Mouse (Mus musculus): ENCODE measurements at regions not wholly inside any gene's neighbourhood (a gene's known extent, or its start where the extent isn't known, plus 50 kb on each side); places are given as distances from the start of the nearest gene placed in this dataset.

- no peak for ATAC-seq (ENCODE audit: insufficient read depth, low FRiP score, low read depth)
- 72% methylated on average over 2 of the region's 2 CpGs for WGBS
- no peaks in the 10 kb centered on the region for H3K9me3 ChIP-seq
- no peaks in the 10 kb centered on the region for H3K36me3 ChIP-seq
- H3K27ac ChIP-seq: no peak overlapping the region
- no peaks in the 10 kb centered on the region for H3K27me3 ChIP-seq (replicated peaks)
- no peak overlapping the region for H3K4me3 ChIP-seq (replicated peaks)
- H3K9ac ChIP-seq: no peak overlapping the region
- H3K4me1 ChIP-seq: no peaks in the 10 kb centered on the region
- H3K4me2 ChIP-seq: no peak overlapping the region
Measured at GRCm38 (mm10) chr15:41920270-41920669, 1786.1 kb downstream of the 9330182O14Rik start.

- 50% methylated on average over 2 of the region's 2 CpGs for WGBS
- Histone ChIP-seq H3K4me2 (no peak overlapping the region), H3K9me3 (no peaks in the 10 kb centered on the region), H3K27ac (no peak overlapping the region), H3K9ac (no peak overlapping the region), H3K4me1 (no peaks in the 10 kb centered on the region), H3K4me3 (replicated peaks) (no peak overlapping the region), H3K36me3 (no peaks in the 10 kb centered on the region), H3K27me3 (replicated peaks) (no peaks in the 10 kb centered on the region)
- ATAC-seq (ENCODE audit: insufficient read depth, low FRiP score, low read depth): no peak
Measured at GRCm38 (mm10) chr15:41936697-41937096, 1802.5 kb downstream of the 9330182O14Rik start.

- Histone ChIP-seq H3K4me3 (replicated peaks) (no peak overlapping the region), H3K36me3 (no peaks in the 10 kb centered on the region), H3K4me2 (no peak overlapping the region), H3K27me3 (replicated peaks) (no peaks in the 10 kb centered on the region), H3K9me3 (no peaks in the 10 kb centered on the region), H3K4me1 (no peaks in the 10 kb centered on the region), H3K9ac (no peak overlapping the region), H3K27ac (no peak overlapping the region)
- no peak for ATAC-seq (ENCODE audit: insufficient read depth, low FRiP score, low read depth)
- 76% methylated on average over 2 of the region's 2 CpGs for WGBS
Measured at GRCm38 (mm10) chr15:41945226-41945625, 1811.1 kb downstream of the 9330182O14Rik start.

- Histone ChIP-seq H3K27ac (no peak overlapping the region), H3K9ac (no peak overlapping the region), H3K4me2 (no peak overlapping the region), H3K4me1 (no peaks in the 10 kb centered on the region), H3K4me3 (replicated peaks) (no peak overlapping the region), H3K9me3 (no peaks in the 10 kb centered on the region), H3K36me3 (no peaks in the 10 kb centered on the region), H3K27me3 (replicated peaks) (no peaks in the 10 kb centered on the region)
- no peak for ATAC-seq (ENCODE audit: insufficient read depth, low FRiP score, low read depth)
Measured at GRCm38 (mm10) chr15:41947888-41948287, 1813.7 kb downstream of the 9330182O14Rik start.

GRCm38 (mm10) chr15:41948347-41949093 is 1814.4 kb downstream of the 9330182O14Rik start:
- Histone ChIP-seq H3K4me3 (replicated peaks) (no peak overlapping the region), H3K9me3 (no peaks in the 10 kb centered on the region), H3K27ac (no peak overlapping the region), H3K36me3 (no peaks in the 10 kb centered on the region), H3K4me1 (no peaks in the 10 kb centered on the region), H3K9ac (no peak overlapping the region), H3K27me3 (replicated peaks) (no peaks in the 10 kb centered on the region), H3K4me2 (no peak overlapping the region)
- peak; percentile 37; the same call in 1 of the 2 replicates for ATAC-seq (ENCODE audit: insufficient read depth, low FRiP score, low read depth)
- 30% methylated on average over 4 of the region's 4 CpGs for WGBS

- 0 out of 2 replicates have a peak, but pooled peaks have one; percentile 4 for ATAC-seq (ENCODE audit: insufficient read depth, low FRiP score, low read depth)
- WGBS: 58% methylated on average over 6 of the region's 6 CpGs
- no peak overlapping the region for H3K4me2 ChIP-seq
Measured at GRCm38 (mm10) chr15:41949094-41949461, 1814.9 kb downstream of the 9330182O14Rik start.

GRCm38 (mm10) chr15:41951276-41951675 is 1817.1 kb downstream of the 9330182O14Rik start:
- Histone ChIP-seq H3K27me3 (replicated peaks) (no peaks in the 10 kb centered on the region), H3K4me2 (no peak overlapping the region), H3K4me1 (no peaks in the 10 kb centered on the region), H3K27ac (no peak overlapping the region), H3K9me3 (no peaks in the 10 kb centered on the region), H3K9ac (no peak overlapping the region), H3K4me3 (replicated peaks) (no peak overlapping the region), H3K36me3 (no peaks in the 10 kb centered on the region)
- 66% methylated on average over 5 of the region's 5 CpGs for WGBS
- ATAC-seq (ENCODE audit: insufficient read depth, low FRiP score, low read depth): no peak

More at GRCm38 (mm10) chr15:41949094-41949461, 1814.9 kb downstream of the 9330182O14Rik start:
- no peaks in the 10 kb centered on the region for H3K4me1 ChIP-seq
- no peak overlapping the region for H3K9ac ChIP-seq
- H3K27me3 ChIP-seq (replicated peaks): no peaks in the 10 kb centered on the region
- H3K27ac ChIP-seq: no peak overlapping the region
- H3K36me3 ChIP-seq: no peaks in the 10 kb centered on the region
- H3K4me3 ChIP-seq (replicated peaks): no peak overlapping the region
- no peaks in the 10 kb centered on the region for H3K9me3 ChIP-seq

GRCm38 (mm10) chr15:41960597-41960996 is 1826.4 kb downstream of the 9330182O14Rik start:
- H3K9me3 ChIP-seq: no peaks in the 10 kb centered on the region
- ATAC-seq (ENCODE audit: insufficient read depth, low FRiP score, low read depth): no peak
- no peaks in the 10 kb centered on the region for H3K4me1 ChIP-seq
- no peak overlapping the region for H3K4me3 ChIP-seq (replicated peaks)
- no peak overlapping the region for H3K27ac ChIP-seq
- no peak overlapping the region for H3K4me2 ChIP-seq
- no peak overlapping the region for H3K9ac ChIP-seq
- H3K27me3 ChIP-seq (replicated peaks): no peaks in the 10 kb centered on the region
- no peaks in the 10 kb centered on the region for H3K36me3 ChIP-seq

GRCm38 (mm10) chr15:41970877-41971276 is 1836.7 kb downstream of the 9330182O14Rik start:
- Histone ChIP-seq H3K9me3 (no peaks in the 10 kb centered on the region), H3K27ac (no peak overlapping the region), H3K4me2 (no peak overlapping the region), H3K9ac (no peak overlapping the region), H3K4me3 (replicated peaks) (no peak overlapping the region), H3K27me3 (replicated peaks) (no peaks in the 10 kb centered on the region), H3K36me3 (no peaks in the 10 kb centered on the region), H3K4me1 (no peaks in the 10 kb centered on the region)
- no peak for ATAC-seq (ENCODE audit: insufficient read depth, low FRiP score, low read depth)
- WGBS: 77% methylated on average over 6 of the region's 6 CpGs

- H3K4me3 ChIP-seq (replicated peaks): no peak overlapping the region
- no peaks in the 10 kb centered on the region for H3K36me3 ChIP-seq
- ATAC-seq (ENCODE audit: insufficient read depth, low FRiP score, low read depth): no peak
- no peak overlapping the region for H3K4me2 ChIP-seq
- no peaks in the 10 kb centered on the region for H3K4me1 ChIP-seq
- H3K27ac ChIP-seq: no peak overlapping the region
- no peaks in the 10 kb centered on the region for H3K9me3 ChIP-seq
- 4% methylated on average over 8 of the region's 8 CpGs for WGBS
- no peak overlapping the region for H3K9ac ChIP-seq
- H3K27me3 ChIP-seq (replicated peaks): no peaks in the 10 kb centered on the region
Measured at GRCm38 (mm10) chr15:41973263-41973662, 1839.1 kb downstream of the 9330182O14Rik start.

- Histone ChIP-seq H3K4me2 (no peak overlapping the region), H3K4me1 (no peaks in the 10 kb centered on the region), H3K9ac (no peak overlapping the region), H3K27ac (no peak overlapping the region), H3K27me3 (replicated peaks) (no peaks in the 10 kb centered on the region), H3K36me3 (no peaks in the 10 kb centered on the region), H3K4me3 (replicated peaks) (no peak overlapping the region), H3K9me3 (no peaks in the 10 kb centered on the region)
- 92% methylated on average over 2 of the region's 2 CpGs for WGBS
- no peak for ATAC-seq (ENCODE audit: insufficient read depth, low FRiP score, low read depth)
Measured at GRCm38 (mm10) chr15:41977196-41977595, 1843.0 kb downstream of the 9330182O14Rik start.

GRCm38 (mm10) chr15:41977649-41978231 is 1843.6 kb downstream of the 9330182O14Rik start:
- H3K4me2 ChIP-seq: no peak overlapping the region
- 89% methylated on average over 12 of the region's 12 CpGs for WGBS
- no peaks in the 10 kb centered on the region for H3K36me3 ChIP-seq
- H3K27ac ChIP-seq: no peak overlapping the region
- H3K9me3 ChIP-seq: no peaks in the 10 kb centered on the region
- no peaks in the 10 kb centered on the region for H3K4me1 ChIP-seq
- no peak overlapping the region for H3K4me3 ChIP-seq (replicated peaks)
- no peak overlapping the region for H3K9ac ChIP-seq
- H3K27me3 ChIP-seq (replicated peaks): no peaks in the 10 kb centered on the region
- ATAC-seq (ENCODE audit: insufficient read depth, low FRiP score, low read depth): no peak

All from stomach, embryonic 15.5 days (tissue).